Mouse (Mus musculus) left cerebral cortex, adult 6 months (tissue): ENCODE results near the gene Mgarp. TPM values are rescaled to one million over a fixed set of nuclear protein-coding genes. Genes with fewer than 3 reads are reported as not detected.

Experiments
- long read RNA-seq, 2 experiments: library from polyadenylated mRNA; unstranded; transcript quantifications; one replicate each; pipeline ENCODE4 v2.0.0; 2019 to 2020
- polyA plus RNA-seq: library from polyadenylated mRNA; unstranded; fragments of <200 nt; fragmentation: Nextera tagmentation; gene quantifications from 2 replicates; pipeline ENCODE4 v1.2.3, GENCODE M21; 2021

Gene Mgarp
- polyA plus RNA-seq, result 0.16 and 0.24 TPM in 2 replicates
- long read RNA-seq, experiment 1, result 0 reads
- long read RNA-seq, experiment 2, result 0 reads

DNA sequence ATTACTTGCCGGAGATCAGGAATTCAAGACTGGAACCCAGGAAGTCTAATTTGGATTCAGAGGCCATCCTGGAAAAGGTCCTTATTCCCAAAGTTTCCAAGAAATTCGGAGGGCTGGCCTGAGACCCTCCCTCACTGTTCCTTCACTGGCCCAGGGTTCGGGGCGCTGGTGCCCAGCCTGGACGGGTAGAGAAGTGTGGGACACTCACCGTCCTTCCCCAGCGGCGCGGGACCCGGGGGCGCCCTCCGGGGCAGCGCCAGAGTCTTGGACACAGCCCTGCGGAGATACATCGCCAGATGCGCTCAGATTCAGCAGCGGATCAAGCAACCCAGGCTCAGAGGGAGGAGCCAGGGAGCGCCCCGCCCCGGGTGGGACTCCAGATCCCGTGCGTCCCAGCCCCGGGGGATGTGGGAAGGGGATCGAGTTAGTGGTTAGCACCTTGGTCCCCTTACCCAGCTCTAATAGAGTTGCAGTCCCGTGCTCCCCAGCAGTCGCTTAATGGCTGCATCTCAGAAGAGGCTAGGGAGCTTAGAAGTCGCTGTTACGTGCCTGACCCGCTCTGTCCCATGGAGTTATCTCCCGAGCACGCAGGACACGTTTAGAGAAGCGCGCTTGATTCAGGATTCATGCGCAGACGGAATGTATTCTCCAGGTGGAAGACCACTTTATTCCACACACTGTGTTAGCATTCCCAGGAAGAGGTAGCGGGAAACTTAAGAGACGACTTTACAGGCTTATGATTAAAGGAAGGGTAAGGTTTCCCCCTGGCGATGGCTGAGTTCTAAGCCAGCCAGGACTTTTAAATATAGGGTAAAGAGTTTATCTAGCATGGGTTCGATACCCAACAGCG lies at the start of gene Mgarp:
Gene Mgarp (minus strand): TSS at position 520 of the 850 bp plus-strand sequence.

GRCm38 (mm10) chr3:51415098-51416072 lies 18.8 kb upstream of the Mgarp start, which contains the start of gene Naa15:
Naa15 (plus strand) TSS chr3:51415148.

GRCm38 (mm10) chr3:51408561-51409183 lies 12.1 kb upstream of the Mgarp start, which contains the start of gene Ndufc1:
Ndufc1 (minus strand) TSS chr3:51408988.

GRCm38 (mm10) chr3:51340552-51341267 lies 55.8 kb downstream of the Mgarp start, which contains the start of gene Elf2:
Elf2 (minus strand) TSS chr3:51340663.

Other genes with a start within 250 kb of the Mgarp start
- gene Noct, start 172.3 kb downstream of the Mgarp start, polyA plus RNA-seq, result 6.1 and 22.3 TPM in 2 replicates
- gene Elf2, start 56.1 kb downstream of the Mgarp start, polyA plus RNA-seq, result 16.5 and 18.2 TPM in 2 replicates
- gene Ndufc1, start 12.2 kb upstream of the Mgarp start, polyA plus RNA-seq, result 1,638 and 2,123 TPM in 2 replicates
- gene Naa15, start 18.4 kb upstream of the Mgarp start, polyA plus RNA-seq, result 7.7 and 11.5 TPM in 2 replicates
- gene Rab33b, start 87.2 kb upstream of the Mgarp start, polyA plus RNA-seq, result 19.2 and 23.4 TPM in 2 replicates
- gene Setd7, start 164.1 kb upstream of the Mgarp start, polyA plus RNA-seq, result 10.4 and 10.8 TPM in 2 replicates